ENCODE assay signal across 8 mouse cellular contexts in the genomic region with DNA sequence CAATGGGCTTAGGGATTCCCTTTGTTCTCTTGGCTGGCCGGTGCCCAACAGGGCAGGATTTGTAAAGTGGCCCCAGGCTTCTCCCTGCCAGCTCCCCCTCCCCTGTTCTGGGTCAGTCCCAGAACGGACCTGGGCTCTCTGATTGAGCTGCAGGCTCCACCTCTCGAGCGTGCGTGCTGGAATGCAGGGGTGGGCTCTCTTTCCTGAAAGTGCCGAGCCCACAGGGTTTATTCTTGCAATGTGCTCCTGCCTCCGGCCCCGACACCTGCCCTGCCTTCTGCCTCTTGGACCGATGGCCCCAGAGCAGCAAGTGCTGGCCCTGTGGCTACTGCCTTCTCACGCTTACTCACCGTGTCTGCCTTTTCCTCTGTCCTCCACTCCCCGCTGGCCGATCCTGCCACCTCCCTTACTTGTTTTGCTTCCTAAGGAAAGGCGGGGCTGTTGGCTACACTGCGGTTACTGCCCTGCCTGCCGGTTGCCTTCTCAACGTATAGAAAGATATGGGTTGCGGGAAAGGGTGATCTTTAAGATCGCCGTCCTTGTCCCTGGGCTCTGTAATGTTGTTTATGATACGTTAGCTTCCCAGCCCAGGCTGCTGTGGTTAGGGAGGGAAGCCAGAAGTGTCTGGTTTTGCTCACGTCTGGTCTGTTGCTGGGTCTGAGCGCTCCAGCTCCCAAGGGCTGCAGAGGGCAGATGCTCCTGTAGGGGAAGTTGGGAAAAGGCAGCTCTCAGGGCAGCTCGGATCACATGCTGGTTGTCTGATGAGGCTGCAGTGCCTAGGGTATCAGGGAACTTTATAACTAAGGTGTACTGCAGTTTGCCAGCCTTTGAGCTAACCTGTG.
DNase-seq lines count a peak whose midpoint lies in the region; ATAC-seq and TF ChIP-seq lines count a peak whose summit lies in the region.

No protein-coding gene starts in this region.

- DNase-seq in urinary bladder, adult 18-20 months (ENCODE audit: low spot score in 2 of 2), result peak; percentile 44 to 45
- DNase-seq in urinary bladder, adult 2 months (ENCODE audit: low spot score), result no peak
- DNase-seq in cerebellum, postnatal 14 days, result peak; percentile 59 to 68
- peak; percentile 50 to 65 for DNase-seq in heart, adult 2 months
- peak; percentile 67 for DNase-seq in kidney, postnatal 0 days (ENCODE audit: low spot score)
- no peak for DNase-seq in T-cell, adult 2 months (ENCODE audit: low spot score)
- DNase-seq in layer of hippocampus, adult 8-10 months (ENCODE audit: low spot score in 2 of 2), result no peak

- 10% methylated on average over 24 of the region's 24 CpGs for WGBS in heart, adult 2 months
- WGBS in kidney, postnatal 0 days, result 2% methylated on average over 24 of the region's 24 CpGs

- no peaks in the 10 kb centered on the region for H3K36me3 ChIP-seq in heart, adult 2 months (ENCODE audit: control insufficient read depth, insufficient read depth, low read length)
- no peaks in the 10 kb centered on the region for H3K36me3 ChIP-seq in kidney, postnatal 0 days (ENCODE audit: insufficient read depth, low read length)

- peak; percentile 18; the same call in 1 of the 2 replicates for TF ChIP-seq CTCF in heart, adult 2 months (IDR thresholded peaks at IDR 0.05)
- TF ChIP-seq CTCF in kidney, postnatal 0 days (IDR thresholded peaks at IDR 0.05; ENCODE audit: low read depth), result 0 out of 2 replicates have a peak, but pooled peaks have one; percentile 17

- peaks cover 13% of the 10 kb centered on the region for H3K4me1 ChIP-seq in heart, adult 2 months (ENCODE audit: control insufficient read depth, insufficient read depth, low read length)
- H3K4me1 ChIP-seq in kidney, postnatal 0 days (replicated peaks; ENCODE audit: insufficient read depth, low read length), result no peaks in the 10 kb centered on the region

- H3K9me3 ChIP-seq in kidney, postnatal 0 days (replicated peaks; ENCODE audit: low read length), result no peaks in the 10 kb centered on the region

- peak overlapping the region; percentile 73 for H3K27ac ChIP-seq in heart, adult 2 months
- H3K27ac ChIP-seq in kidney, postnatal 0 days, result no peak overlapping the region

- H3K9ac ChIP-seq in heart, adult 2 months (ENCODE audit: low read depth, low read length), result peak overlapping the region; percentile 58
- peak overlapping the region; percentile 47; the same call in 1 of the 2 replicates for H3K9ac ChIP-seq in kidney, postnatal 0 days (ENCODE audit: low read depth, low read length)

- TF ChIP-seq EP300 in heart, adult 2 months (IDR thresholded peaks at IDR 0.05; ENCODE audit: insufficient read depth, low read depth, low read length), result no peak

- no peaks in the 10 kb centered on the region for H3K27me3 ChIP-seq in heart, adult 2 months (ENCODE audit: control insufficient read depth, insufficient read depth, low read length)
- no peaks in the 10 kb centered on the region for H3K27me3 ChIP-seq in kidney, postnatal 0 days (ENCODE audit: insufficient read depth, low read length)

- H3K79me2 ChIP-seq in heart, adult 2 months (replicated peaks; ENCODE audit: control insufficient read depth, insufficient read depth, low read length), result no peaks in the 10 kb centered on the region

- intact Hi-C loops in heart, adult 2 months (cut with DNase I), result loop anchor here (5.0 kb wide), 1 partner anchor 188 kb away; no protein-coding TSS in a partner anchor

- H3K4me2 ChIP-seq in kidney, postnatal 0 days (ENCODE audit: low read length), result peak overlapping the region; percentile 83

- peak; percentile 42; the same call in 1 of the 2 replicates for ATAC-seq in kidney, postnatal 0 days (replicated peaks; ENCODE audit: low FRiP score, low read depth)
- peak; percentile 45 for ATAC-seq in megakaryocyte, adult 5-6 weeks (ENCODE audit: poor library complexity, severe bottlenecking)

- TF ChIP-seq POLR2A in heart, adult 2 months (IDR thresholded peaks at IDR 0.05; ENCODE audit: insufficient read depth, low read depth, low read length), result no peak; the same call in 1 of the 2 replicates

- H3K4me3 ChIP-seq in heart, adult 2 months, result peak overlapping the region; percentile 45
- H3K4me3 ChIP-seq in kidney, postnatal 0 days (replicated peaks; ENCODE audit: low read depth, low read length), result peak overlapping the region; percentile 42

Comparison
In these comparisons a context has a peak if more than half of its experiments do, and no peak if none do; other contexts are left out.
1. DNase-seq: peak in urinary bladder, adult 18-20 months (2 of 2), cerebellum, postnatal 14 days (2 of 2), heart, adult 2 months (2 of 2) and kidney, postnatal 0 days (single experiment); none in urinary bladder, adult 2 months (single experiment), T-cell, adult 2 months (single experiment) and layer of hippocampus, adult 8-10 months (0 of 2).